ENCODE assay signal across 31 mouse cellular contexts in the genomic region with DNA sequence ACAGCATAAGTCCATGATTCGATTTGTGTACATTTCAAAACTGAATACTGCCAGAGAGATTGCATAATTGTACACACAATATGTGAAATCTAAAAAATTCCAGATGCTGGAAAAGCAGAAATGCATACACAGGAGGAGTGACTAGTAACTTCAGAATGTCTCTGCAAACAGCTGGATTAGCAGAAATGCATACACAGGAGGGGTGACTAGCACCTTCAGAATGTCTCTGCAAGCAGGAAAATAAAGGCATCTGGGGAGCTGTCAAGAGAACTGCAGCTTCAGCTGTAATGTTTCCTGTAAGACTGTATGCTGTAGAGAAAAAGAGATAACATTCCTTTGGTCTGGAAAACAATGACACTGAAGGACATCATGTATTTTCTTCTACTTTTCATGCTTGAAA. TPM values are rescaled to one million over a fixed set of nuclear protein-coding genes. Genes with fewer than 3 reads are reported as not detected.
"Had no signal": no experiment of that assay in that cellular context is flagged by ENCODE, and none has a peak within 500 bp of the region (broad histone marks: within the 10 kb centered on the region; RNA-seq: fewer than 3 reads in every experiment).

No protein-coding gene starts in this region.

- H3K9me3 ChIP-seq: heart, embryonic 12.5 days; hindbrain, embryonic 10.5 days; hindbrain, embryonic 12.5 days; intestine, embryonic 15.5 days; limb, embryonic 13.5 days; limb, embryonic 15.5 days; liver, embryonic 12.5 days had no signal

- ATAC-seq: hindbrain, embryonic 16.5 days; inflammation-experienced regulatory T-cells, adult 6 months; intestine, embryonic 15.5 days; intestine, postnatal 0 days; liver, embryonic 12.5 days had no signal

- H3K27ac ChIP-seq: heart, adult 2 months; hindbrain, embryonic 10.5 days; hindbrain, embryonic 12.5 days; hindbrain, embryonic 14.5 days; intestine, embryonic 15.5 days; kidney, postnatal 0 days; limb, embryonic 13.5 days; limb, embryonic 15.5 days; liver, embryonic 12.5 days had no signal

- DNase-seq: gastrocnemius, postnatal 14 days; gastrocnemius, postnatal 36 days; heart, adult 11 months; heart, adult 2 months; heart, postnatal 10 days; heart, postnatal 4 days; kidney, adult 18-20 months; kidney, adult 8-10 months; kidney, postnatal 14 days; kidney, postnatal 36 days; layer of hippocampus, adult 9-11 months; layer of hippocampus, postnatal 36 days; left cerebral cortex, postnatal 4 days had no signal

- H3K9ac ChIP-seq: heart, embryonic 12.5 days; hindbrain, embryonic 12.5 days; hindbrain, embryonic 14.5 days; intestine, embryonic 15.5 days; limb, embryonic 13.5 days; limb, embryonic 15.5 days; liver, embryonic 12.5 days had no signal

- H3K4me3 ChIP-seq: heart, adult 2 months; heart, embryonic 12.5 days; hindbrain, embryonic 10.5 days; hindbrain, embryonic 12.5 days; intestine, embryonic 15.5 days; limb, embryonic 13.5 days; limb, embryonic 15.5 days; liver, embryonic 12.5 days had no signal

- H3K36me3 ChIP-seq: heart, embryonic 12.5 days; hindbrain, embryonic 10.5 days; hindbrain, embryonic 12.5 days; intestine, embryonic 15.5 days; limb, embryonic 13.5 days; limb, embryonic 15.5 days; liver, embryonic 12.5 days had no signal

- H3K4me2 ChIP-seq: heart, embryonic 12.5 days; hindbrain, embryonic 12.5 days; hindbrain, embryonic 14.5 days; intestine, embryonic 15.5 days; limb, embryonic 13.5 days; limb, embryonic 15.5 days; liver, embryonic 12.5 days had no signal

- H3K4me1 ChIP-seq: heart, embryonic 12.5 days; hindbrain, embryonic 10.5 days; hindbrain, embryonic 12.5 days; intestine, embryonic 15.5 days; limb, embryonic 13.5 days; limb, embryonic 15.5 days; liver, embryonic 12.5 days had no signal

- H3K27me3 ChIP-seq: heart, embryonic 12.5 days; hindbrain, embryonic 12.5 days; intestine, embryonic 15.5 days; limb, embryonic 13.5 days; limb, embryonic 15.5 days; liver, embryonic 12.5 days had no signal

RNA-seq across cellular contexts. Expression of a gene that starts 51.4 kb away (rescaled TPM):
- polyA plus RNA-seq: gonadal fat pad, adult 2 months; heart, adult 2 months; heart, embryonic 12.5 days; heart, embryonic 14.5 days; heart, embryonic 16.5 days; hindbrain, embryonic 12.5 days; inflammation-experienced regulatory T-cells, adult 6 months; intestine, embryonic 15.5 days; intestine, postnatal 0 days; kidney, embryonic 14.5 days; large intestine, adult 2 months; limb, embryonic 11.5 days; limb, embryonic 15.5 days; liver, embryonic 12.5 days had no signal
